Mouse (Mus musculus): ENCODE results near the gene Col5a1. TPM values are rescaled to one million over a fixed set of nuclear protein-coding genes. Genes with fewer than 3 reads are reported as not detected.
A peak's percentile ranks its signal among the peaks of the same experiment; 100 is the strongest.

Col5a1 gene
- polyA plus RNA-seq, 1 experiment from 2014 or later: 27.9 TPM

- H3K4me3 ChIP-seq (ENCODE audit: low read depth, low read length): no peak overlapping the region
- H3K4me1 ChIP-seq (replicated peaks; ENCODE audit: control insufficient read depth, insufficient read depth, low read length): peaks cover 10% of the 10 kb centered on the region
- ATAC-seq (replicated peaks; ENCODE audit: low FRiP score): no peak
- DNase-seq (ENCODE audit: low spot score): no peak
- H3K36me3 ChIP-seq (ENCODE audit: control insufficient read depth, insufficient read depth, low read length): no peaks in the 10 kb centered on the region
- H3K4me2 ChIP-seq: no peak overlapping the region
- H3K27ac ChIP-seq (ENCODE audit: low read depth, low read length): no peak overlapping the region
- no peaks in the 10 kb centered on the region for H3K9me3 ChIP-seq (ENCODE audit: control insufficient read depth, low read length)
- H3K27me3 ChIP-seq (replicated peaks; ENCODE audit: control insufficient read depth, insufficient read depth, low read length): no peaks in the 10 kb centered on the region
- H3K9ac ChIP-seq (ENCODE audit: low read depth, low read length): no peak overlapping the region
- 49% methylated on average over 5 of the region's 5 CpGs for WGBS
Observed at GRCm38 (mm10) chr2:27875786-27876185, 10.4 kb upstream of the Col5a1 start.

DNA sequence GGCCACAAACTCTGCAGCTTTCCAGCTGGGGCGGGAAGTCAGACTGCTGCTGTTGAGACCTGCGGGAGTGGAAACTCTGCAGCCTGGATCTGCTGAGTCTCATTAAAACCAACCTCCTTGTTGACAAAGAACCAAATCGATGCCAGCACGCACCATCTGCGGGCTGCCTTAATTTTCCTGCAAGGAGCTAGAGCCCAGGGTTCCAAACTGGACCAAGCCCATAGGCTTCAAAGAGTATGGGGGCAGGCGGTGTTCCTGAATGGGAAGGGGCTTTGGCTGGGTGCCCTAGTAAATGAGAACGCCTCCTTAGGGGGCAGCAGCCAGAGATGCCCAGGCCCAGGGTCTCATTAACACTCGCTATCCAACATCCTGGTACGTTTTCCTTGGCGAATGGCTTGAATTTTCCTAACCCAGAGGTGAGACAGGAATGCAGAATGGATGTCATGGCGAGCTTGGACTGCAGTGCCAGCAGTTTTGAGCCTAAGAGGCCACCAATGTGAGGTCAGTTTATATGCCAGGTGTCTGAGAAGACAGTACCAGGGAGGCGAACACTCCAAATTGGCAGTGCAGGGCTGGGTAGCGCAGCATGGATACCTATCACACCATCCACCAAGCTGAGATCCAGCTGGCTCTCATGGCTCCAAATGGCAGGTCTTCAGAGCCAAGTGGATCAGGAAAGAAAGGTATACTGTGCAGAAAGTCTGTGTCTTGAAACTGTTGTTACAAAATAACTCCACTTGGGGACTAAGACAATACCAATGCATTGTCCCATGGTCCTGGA is 9.3 kb upstream of the Col5a1 start:
- Histone ChIP-seq H3K9me3 (ENCODE audit: control insufficient read depth, low read length) (no peaks in the 10 kb centered on the region), H3K4me3 (ENCODE audit: low read depth, low read length) (no peak overlapping the region), H3K27ac (ENCODE audit: low read depth, low read length) (no peak overlapping the region), H3K27me3 (replicated peaks; ENCODE audit: control insufficient read depth, insufficient read depth, low read length) (no peaks in the 10 kb centered on the region), H3K4me1 (replicated peaks; ENCODE audit: control insufficient read depth, insufficient read depth, low read length) (peaks cover 5% of the 10 kb centered on the region), H3K9ac (ENCODE audit: low read depth, low read length) (no peak overlapping the region), H3K36me3 (ENCODE audit: control insufficient read depth, insufficient read depth, low read length) (no peaks in the 10 kb centered on the region), H3K4me2 (no peak overlapping the region)
- 78% methylated on average over 13 of the region's 13 CpGs for WGBS
- ATAC-seq (replicated peaks; ENCODE audit: low FRiP score) (no peak), DNase-seq (ENCODE audit: low spot score) (no peak)

DNA sequence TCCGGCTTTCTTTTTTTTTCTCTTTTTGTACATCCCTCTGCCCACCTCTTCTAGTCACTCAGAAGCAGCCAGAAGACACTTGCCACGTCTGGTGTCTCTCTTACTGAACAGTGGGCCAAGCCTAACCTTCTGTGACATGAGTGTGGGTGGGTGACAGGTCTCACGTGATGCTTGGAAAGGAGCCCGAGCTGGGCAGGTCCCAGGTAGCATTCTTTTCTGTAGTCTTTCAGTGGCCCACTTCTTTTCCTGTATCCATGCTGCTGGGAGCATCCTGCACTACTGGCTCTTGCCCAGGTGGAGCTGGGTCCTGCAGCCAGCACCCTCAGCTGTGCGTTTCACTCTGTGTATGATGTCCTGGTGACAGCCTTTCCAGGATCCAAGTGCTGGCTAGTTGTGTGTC is 8.2 kb upstream of the Col5a1 start:
- H3K27ac ChIP-seq (ENCODE audit: low read depth, low read length): no peak overlapping the region
- no peaks in the 10 kb centered on the region for H3K27me3 ChIP-seq (replicated peaks; ENCODE audit: control insufficient read depth, insufficient read depth, low read length)
- H3K36me3 ChIP-seq (ENCODE audit: control insufficient read depth, insufficient read depth, low read length): no peaks in the 10 kb centered on the region
- no peak overlapping the region for H3K4me2 ChIP-seq
- 67% methylated on average over 5 of the region's 5 CpGs for WGBS
- ATAC-seq (replicated peaks; ENCODE audit: low FRiP score): no peak
- no peak overlapping the region for H3K9ac ChIP-seq (ENCODE audit: low read depth, low read length)
- no peak overlapping the region for H3K4me3 ChIP-seq (ENCODE audit: low read depth, low read length)
- no peaks in the 10 kb centered on the region for H3K9me3 ChIP-seq (ENCODE audit: control insufficient read depth, low read length)
- no peaks in the 10 kb centered on the region for H3K4me1 ChIP-seq (replicated peaks; ENCODE audit: control insufficient read depth, insufficient read depth, low read length)
- no peak for DNase-seq (ENCODE audit: low spot score)

DNA sequence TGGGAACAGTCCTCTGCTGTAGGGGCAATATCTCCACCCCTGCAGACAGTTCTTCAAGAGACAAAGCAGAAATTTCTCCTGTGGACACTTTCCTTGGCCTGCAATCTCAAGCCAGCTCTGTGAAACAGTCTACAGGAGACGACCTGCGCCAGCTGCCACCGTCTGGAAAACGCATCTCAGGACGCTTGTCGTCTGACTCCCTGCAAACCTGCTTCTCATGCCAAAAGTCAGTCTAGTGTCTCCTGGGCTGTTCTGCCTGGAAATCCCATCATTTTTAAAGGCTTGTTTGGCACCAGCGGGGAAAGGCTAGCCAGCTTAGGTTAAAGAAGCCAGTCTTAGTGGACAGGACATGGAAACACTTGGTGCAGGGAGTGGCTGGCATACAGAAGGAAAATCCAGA is 2.9 kb upstream of the Col5a1 start:
- Histone ChIP-seq H3K9ac (ENCODE audit: low read depth, low read length) (no peak overlapping the region), H3K9me3 (ENCODE audit: control insufficient read depth, low read length) (no peaks in the 10 kb centered on the region), H3K4me1 (replicated peaks; ENCODE audit: control insufficient read depth, insufficient read depth, low read length) (no peaks in the 10 kb centered on the region), H3K4me2 (no peak overlapping the region), H3K27ac (ENCODE audit: low read depth, low read length) (no peak overlapping the region), H3K27me3 (replicated peaks; ENCODE audit: control insufficient read depth, insufficient read depth, low read length) (peaks cover 41% of the 10 kb centered on the region), H3K36me3 (ENCODE audit: control insufficient read depth, insufficient read depth, low read length) (no peaks in the 10 kb centered on the region), H3K4me3 (ENCODE audit: low read depth, low read length) (no peak overlapping the region)
- WGBS: 76% methylated on average over 7 of the region's 7 CpGs
- no peak for ATAC-seq (replicated peaks; ENCODE audit: low FRiP score)
- DNase-seq (ENCODE audit: low spot score): no peak

DNA sequence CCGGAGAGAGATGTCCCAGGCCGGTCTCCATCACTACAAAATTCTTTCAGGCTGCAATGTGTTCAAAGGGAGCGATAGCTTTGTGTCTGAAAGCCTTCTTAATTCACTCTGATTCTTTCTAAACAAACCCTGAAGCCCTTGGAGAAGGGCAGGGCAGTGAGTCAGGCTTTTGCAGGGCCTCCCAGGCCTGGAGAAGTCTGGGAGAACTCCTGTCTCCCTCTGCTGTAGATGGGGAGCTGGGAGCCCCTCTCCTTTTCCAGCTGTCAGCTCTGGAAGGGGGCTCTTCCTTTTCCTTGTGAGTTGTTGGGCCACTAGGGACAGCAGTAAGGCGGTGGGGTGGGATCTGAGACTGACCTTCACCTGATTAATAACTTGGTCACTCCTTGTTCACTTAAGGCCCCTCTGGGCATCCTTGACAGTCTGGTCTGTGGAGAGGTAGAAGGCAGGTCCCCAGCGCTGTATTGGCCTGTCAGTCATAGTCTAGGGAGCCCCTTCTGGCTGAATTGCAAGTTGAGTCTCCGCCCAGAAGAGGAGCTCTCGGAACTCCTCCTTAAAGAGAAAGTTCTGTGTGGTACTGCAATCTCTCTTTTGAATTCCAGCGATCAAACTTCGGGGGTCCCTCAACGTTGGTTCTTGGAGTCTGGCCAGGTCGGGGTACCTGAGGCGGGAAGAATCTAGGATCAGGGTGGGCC is 623 bp upstream of the Col5a1 start:
- no peaks in the 10 kb centered on the region for H3K36me3 ChIP-seq (ENCODE audit: control insufficient read depth, insufficient read depth, low read length)
- H3K9me3 ChIP-seq (ENCODE audit: control insufficient read depth, low read length): no peaks in the 10 kb centered on the region
- peaks cover 55% of the 10 kb centered on the region for H3K27me3 ChIP-seq (replicated peaks; ENCODE audit: control insufficient read depth, insufficient read depth, low read length)
- H3K4me3 ChIP-seq (ENCODE audit: low read depth, low read length): peak overlapping the region; percentile 60
- 14% methylated on average over 12 of the region's 12 CpGs for WGBS
- DNase-seq (ENCODE audit: low spot score): peak; percentile 45
- ATAC-seq (replicated peaks; ENCODE audit: low FRiP score): peak; percentile 56; the same call in 1 of the 2 replicates
- peak overlapping the region; percentile 37; the same call in 1 of the 2 replicates for H3K9ac ChIP-seq (ENCODE audit: low read depth, low read length)
- peak overlapping the region; percentile 76 for H3K4me2 ChIP-seq
- H3K4me1 ChIP-seq (replicated peaks; ENCODE audit: control insufficient read depth, insufficient read depth, low read length): peaks cover 5% of the 10 kb centered on the region
- H3K27ac ChIP-seq (ENCODE audit: low read depth, low read length): peak overlapping the region; percentile 41; the same call in 1 of the 2 replicates

GRCm38 (mm10) chr2:27886608-27887460 is 609 bp downstream of the Col5a1 start:
- Histone ChIP-seq H3K36me3 (ENCODE audit: control insufficient read depth, insufficient read depth, low read length) (no peaks in the 10 kb centered on the region), H3K4me3 (ENCODE audit: low read depth, low read length) (peak overlapping the region; percentile 60), H3K9me3 (ENCODE audit: control insufficient read depth, low read length) (no peaks in the 10 kb centered on the region), H3K4me2 (peak overlapping the region; percentile 76), H3K27me3 (replicated peaks; ENCODE audit: control insufficient read depth, insufficient read depth, low read length) (peaks cover 55% of the 10 kb centered on the region), H3K27ac (ENCODE audit: low read depth, low read length) (peak overlapping the region; percentile 60), H3K9ac (ENCODE audit: low read depth, low read length) (peak overlapping the region; percentile 67), H3K4me1 (replicated peaks; ENCODE audit: control insufficient read depth, insufficient read depth, low read length) (peaks cover 5% of the 10 kb centered on the region)
- DNase-seq (ENCODE audit: low spot score) (peak; percentile 51), ATAC-seq (replicated peaks; ENCODE audit: low FRiP score) (no peak)
- WGBS: 2% methylated on average over 66 of the region's 67 CpGs

DNA sequence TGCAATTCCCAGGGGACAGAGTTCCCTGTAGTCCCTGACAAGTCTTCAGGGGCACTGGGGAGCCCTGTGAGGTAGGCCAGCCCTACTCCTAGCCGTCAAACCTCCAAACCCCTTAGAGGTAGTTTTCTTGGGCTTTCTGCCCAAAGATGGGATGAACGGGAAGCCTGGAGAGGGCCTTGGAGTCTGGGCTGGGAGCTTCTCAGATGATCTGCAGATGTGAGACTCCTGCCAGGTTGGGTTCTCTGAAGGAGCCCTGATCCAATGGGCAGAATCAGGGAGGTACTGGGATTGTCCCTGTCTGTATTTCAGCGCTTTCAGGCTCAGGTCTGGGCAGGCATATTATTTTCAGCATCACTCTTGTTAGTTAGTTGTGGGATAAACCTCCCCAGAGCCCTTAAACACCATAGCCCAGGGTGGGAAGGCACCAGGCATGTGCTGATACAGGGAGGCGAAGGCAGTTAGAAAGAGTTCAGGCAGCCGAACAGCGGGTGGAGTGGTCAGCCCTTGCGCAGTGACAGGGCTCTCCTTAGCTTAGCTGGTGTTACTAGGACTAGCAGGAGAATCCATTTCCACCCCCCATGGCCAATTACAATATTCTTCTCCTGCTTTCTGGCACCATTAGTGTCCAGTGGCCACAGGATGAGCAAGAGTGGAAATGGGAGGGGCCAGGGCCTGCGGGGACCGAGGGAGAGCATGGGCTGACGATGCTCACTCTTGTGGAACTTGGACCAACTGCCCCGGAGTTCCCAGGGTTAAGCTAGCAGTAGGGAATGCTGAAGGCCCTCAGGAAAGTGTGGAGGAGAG is 1.4 kb downstream of the Col5a1 start:
- no peak for ATAC-seq (replicated peaks; ENCODE audit: low FRiP score)
- Histone ChIP-seq H3K9me3 (ENCODE audit: control insufficient read depth, low read length) (no peaks in the 10 kb centered on the region), H3K4me3 (ENCODE audit: low read depth, low read length) (peak overlapping the region; percentile 60), H3K36me3 (ENCODE audit: control insufficient read depth, insufficient read depth, low read length) (no peaks in the 10 kb centered on the region), H3K27ac (ENCODE audit: low read depth, low read length) (no peak overlapping the region), H3K27me3 (replicated peaks; ENCODE audit: control insufficient read depth, insufficient read depth, low read length) (peaks cover 55% of the 10 kb centered on the region), H3K4me2 (peak overlapping the region; percentile 76), H3K9ac (ENCODE audit: low read depth, low read length) (no peak overlapping the region), H3K4me1 (replicated peaks; ENCODE audit: control insufficient read depth, insufficient read depth, low read length) (peaks cover 5% of the 10 kb centered on the region)
- WGBS: 32% methylated on average over 11 of the region's 11 CpGs
- DNase-seq (ENCODE audit: low spot score): no peak

Measured in liver, embryonic 11.5 days (tissue).